Mouse (Mus musculus) cerebellum, adult 11-12 months (tissue): Measurements from ENCODE around the gene Olfr10.
"Not testable (repeated sequence)": the region's sequence is repeated elsewhere in the genome, so short reads cannot be mapped to it uniquely, and the experiment has no call there.

Experiments used
- DNase-seq: peaks from one replicate; pipeline ENCODE4 v3.0.0; 2022

Olfr10 gene

DNA sequence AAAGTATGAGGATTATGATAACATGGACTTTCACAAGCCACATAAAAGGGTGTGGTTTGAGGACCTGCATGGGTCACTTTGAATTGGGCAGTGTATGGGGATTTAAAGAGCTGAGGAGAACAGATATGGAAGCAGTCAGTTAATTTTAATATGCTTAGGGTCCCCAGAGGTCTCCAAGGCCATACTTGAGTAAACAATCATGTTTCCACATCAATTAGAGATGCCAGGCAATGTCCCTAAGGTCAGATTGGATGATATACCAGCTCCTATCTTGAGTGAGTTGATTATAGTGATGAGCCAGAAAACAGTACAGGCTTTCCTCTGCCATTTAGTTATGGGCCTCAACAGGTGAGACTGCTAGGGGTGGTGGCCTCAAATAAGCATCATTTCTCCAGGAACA is at the start of gene Olfr10:
Olfr10 (plus strand) TSS at position 301 of the 400 bp plus-strand sequence.
- no peak for DNase-seq

GRCm38 (mm10) chr11:49259296-49259695 is 45.2 kb upstream of the Olfr10 start:
- DNase-seq = no peak

GRCm38 (mm10) chr11:49259829-49260228 is 44.7 kb upstream of the Olfr10 start:
- DNase-seq = no peak

DNA sequence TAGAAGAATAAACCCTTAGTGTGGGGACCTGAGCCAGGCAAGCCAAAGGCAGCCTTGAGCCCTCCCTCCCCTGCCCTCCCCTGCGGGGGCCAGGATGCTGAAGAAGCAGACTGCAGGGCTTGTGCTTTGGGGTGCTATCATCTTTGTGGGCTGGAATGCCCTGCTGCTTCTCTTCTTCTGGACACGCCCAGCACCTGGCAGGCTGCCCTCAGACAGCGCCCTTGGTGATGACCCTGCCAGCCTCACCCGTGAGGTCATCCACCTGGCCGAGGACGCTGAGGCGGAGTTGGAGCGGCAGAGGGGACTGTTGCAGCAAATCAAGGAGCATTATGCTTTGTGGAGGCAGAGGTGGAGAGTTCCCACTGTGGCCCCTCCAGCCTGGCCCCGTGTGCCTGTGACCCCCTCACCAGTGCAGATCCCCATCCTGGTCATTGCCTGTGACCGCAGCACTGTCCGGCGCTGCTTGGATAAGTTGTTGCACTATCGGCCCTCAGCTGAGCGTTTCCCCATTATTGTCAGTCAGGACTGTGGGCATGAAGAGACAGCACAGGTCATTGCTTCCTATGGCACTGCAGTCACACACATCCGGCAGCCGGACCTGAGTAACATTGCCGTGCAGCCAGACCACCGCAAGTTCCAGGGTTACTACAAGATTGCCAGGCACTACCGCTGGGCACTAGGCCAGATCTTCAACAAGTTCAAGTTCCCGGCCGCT is 43.8 kb upstream of the Olfr10 start:
- DNase-seq = no peak

- DNase-seq = no peak
These were observed 43.2 kb upstream of the Olfr10 start for GRCm38 (mm10) chr11:49261313-49261855.

- no peak for DNase-seq
These were observed 42.3 kb upstream of the Olfr10 start for GRCm38 (mm10) chr11:49262286-49262685.

- no peak for DNase-seq
These were observed 41.4 kb upstream of the Olfr10 start for GRCm38 (mm10) chr11:49263149-49263548.

GRCm38 (mm10) chr11:49264081-49264480 is 40.5 kb upstream of the Olfr10 start:
- DNase-seq = no peak

DNA sequence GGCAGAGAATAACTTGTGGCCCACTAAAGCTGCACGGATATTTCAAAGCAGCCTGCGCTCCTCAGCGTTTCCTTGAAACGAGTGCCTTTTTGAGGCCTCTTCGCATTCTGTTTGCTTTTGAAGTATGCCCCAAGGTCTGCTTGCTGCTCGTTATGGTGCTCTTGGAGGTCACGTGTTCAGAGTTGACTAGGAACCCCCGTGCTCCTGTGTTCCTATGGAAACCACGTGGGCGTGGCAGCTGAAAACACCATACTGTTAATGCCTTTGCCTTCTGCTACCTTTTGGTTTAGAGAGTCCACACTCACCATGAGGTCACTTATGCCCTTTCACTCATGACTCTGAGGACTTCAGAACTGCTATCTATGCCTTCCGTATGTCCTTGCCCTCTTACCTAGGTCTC is 39.9 kb upstream of the Olfr10 start:
- no peak for DNase-seq

DNA sequence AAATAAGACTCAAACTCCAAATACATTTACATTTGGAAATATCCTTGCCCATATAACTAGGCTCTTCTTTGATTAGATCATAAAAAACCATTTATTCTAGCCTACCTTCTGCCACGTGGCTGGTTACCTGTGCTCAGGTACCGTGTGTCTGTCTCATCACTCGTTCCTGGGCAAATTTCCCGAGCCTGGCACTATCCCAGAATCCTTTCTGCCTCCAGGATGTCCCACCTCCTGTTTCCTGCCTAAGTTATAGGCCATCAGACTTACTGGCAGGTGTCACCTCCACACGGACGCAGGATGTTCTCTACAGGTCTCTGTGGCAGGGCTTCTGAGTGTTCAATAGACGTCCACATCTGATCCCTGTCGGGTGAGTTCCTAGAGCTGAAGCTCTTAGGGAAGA is 39.4 kb upstream of the Olfr10 start:
- DNase-seq = no peak

GRCm38 (mm10) chr11:49266671-49267070 is 37.9 kb upstream of the Olfr10 start:
- DNase-seq = no peak

DNA sequence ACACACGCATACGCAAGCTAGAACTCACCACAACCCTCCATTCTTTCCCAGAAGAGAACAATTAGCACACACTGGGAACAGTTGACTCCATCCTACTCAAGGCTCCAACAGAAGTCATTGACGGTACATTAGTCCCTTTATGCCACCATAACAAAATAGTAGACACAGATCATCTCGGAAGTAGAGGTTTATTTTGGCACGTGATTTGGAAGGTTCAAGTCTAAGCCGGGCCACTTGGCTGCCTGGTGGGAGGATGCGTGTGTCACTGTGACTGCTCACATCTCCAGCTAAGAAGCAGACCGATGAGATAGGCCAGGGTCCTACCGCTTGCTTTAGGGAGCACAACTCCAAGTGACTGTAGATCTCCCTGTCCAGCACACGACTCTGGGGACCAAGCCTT is 37.2 kb upstream of the Olfr10 start:
- no peak for DNase-seq

GRCm38 (mm10) chr11:49267970-49268579 is 36.5 kb upstream of the Olfr10 start:
- no peak for DNase-seq

GRCm38 (mm10) chr11:49269761-49270160 is 34.8 kb upstream of the Olfr10 start:
- no peak for DNase-seq

GRCm38 (mm10) chr11:49270368-49270767 is 34.2 kb upstream of the Olfr10 start:
- DNase-seq = no peak

DNA sequence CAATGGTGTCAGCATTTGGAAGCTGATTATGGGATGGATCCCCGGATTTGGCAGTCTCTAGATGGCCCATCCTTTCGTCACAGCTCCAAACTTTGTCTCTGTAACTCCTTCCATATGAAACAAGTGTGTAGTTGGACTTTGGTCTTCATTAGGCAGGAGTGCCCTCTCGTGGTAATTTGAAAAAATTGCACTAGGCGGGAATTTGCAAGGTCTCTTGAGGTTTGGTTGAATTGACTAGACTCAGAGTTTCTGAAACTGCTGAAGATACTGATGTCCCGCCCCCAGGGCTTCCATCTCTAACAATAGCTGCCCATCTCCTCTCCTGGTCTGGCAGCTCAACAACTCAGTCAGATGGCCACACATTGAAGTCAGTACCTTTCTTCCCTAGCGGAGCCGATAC is 33.2 kb upstream of the Olfr10 start:
- no peak for DNase-seq

GRCm38 (mm10) chr11:49273834-49274519 is 30.6 kb upstream of the Olfr10 start:
- no peak for DNase-seq

- DNase-seq = no peak
These were observed 26.3 kb upstream of the Olfr10 start, which contains the start of gene Olfr1393 for GRCm38 (mm10) chr11:49278222-49278621. Gene Olfr1393, plus strand, starts transcription at chr11:49278304.

DNA sequence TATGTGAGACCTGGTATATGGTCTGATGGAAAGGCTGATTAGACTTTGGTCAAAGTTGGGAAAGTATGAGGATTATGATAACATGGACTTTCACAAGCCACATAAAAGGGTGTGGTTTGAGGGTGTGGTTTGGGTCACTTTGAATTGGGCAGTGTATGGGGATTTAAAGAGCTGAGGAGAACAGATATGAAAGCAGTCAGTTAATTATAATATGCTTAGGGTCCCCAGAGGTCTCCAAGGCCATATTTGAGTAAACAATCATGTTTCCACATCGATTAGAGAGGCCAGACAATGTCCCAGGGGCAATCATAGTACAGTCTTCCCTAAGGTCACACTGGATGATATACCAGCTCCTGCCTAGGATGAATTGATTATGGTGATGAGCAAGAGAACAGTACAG is 19.6 kb upstream of the Olfr10 start, which contains the start of gene Olfr1392:
Olfr1392 (plus strand) TSS at position 301 of the 400 bp plus-strand sequence.
- not testable (repeated sequence) for DNase-seq

DNA sequence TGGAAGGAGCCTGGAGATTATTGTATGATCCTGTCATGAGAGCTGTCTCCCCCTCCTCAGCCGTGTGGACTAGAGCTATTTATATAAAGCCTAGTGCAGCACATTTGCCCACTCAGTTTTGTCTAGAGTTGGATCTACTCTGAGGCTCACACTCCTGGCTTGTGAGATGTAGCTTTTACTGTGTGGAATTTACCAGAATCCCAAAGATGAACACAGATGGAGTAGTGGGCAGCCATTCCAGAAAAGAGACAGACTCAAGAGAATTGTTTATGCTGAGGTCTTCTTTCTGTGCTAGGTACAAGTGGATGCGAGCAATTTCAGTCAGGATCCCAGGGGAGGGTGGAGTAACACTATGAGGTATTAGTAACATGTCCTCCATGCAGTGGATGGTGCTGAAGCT is 17.3 kb upstream of the Olfr10 start:
- DNase-seq = no peak

DNA sequence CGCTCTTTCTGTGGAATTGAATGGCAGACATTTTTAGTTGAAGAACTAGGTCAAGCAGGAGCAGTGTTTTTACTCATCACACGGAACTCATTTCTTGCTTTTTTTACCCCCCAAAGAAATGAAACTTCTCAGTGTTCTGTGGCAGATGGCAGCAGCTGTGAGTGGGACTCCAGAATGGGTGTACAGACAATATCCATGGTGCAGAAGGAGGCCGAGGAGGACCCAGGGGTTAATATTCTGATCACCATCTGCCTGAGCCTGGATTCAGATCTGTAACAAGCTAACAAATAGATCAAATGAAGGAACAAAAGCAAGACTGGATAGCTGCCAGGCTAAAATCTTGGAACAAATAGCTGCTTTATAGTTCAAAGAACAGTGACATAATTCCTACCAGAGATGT is 11.8 kb upstream of the Olfr10 start:
- no peak for DNase-seq

DNA sequence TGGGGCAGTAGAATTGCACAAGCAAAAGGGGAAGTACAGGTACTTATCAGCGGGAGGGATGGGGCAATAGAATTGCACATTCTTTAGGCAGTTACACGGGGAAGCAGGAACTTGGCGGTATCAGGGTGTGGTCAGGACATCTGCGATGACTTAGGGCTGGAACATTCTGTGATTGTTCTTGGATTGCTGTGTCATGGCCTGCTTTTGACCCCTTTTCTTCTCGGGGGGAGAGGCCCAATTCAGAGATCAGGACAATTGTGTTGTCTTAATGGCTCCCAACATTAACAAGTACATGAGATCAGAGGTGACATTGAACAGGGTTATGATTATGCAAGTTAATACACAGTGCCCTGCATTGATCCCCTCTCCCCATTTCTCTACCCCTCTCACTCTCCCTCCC is 4.0 kb downstream of the Olfr10 start:
- DNase-seq = not testable (repeated sequence)

GRCm38 (mm10) chr11:49322442-49322841 is 17.9 kb downstream of the Olfr10 start, which contains the start of gene Olfr1391:
Gene Olfr1391, plus strand, starts transcription at chr11:49322742.
- DNase-seq = no peak

DNA sequence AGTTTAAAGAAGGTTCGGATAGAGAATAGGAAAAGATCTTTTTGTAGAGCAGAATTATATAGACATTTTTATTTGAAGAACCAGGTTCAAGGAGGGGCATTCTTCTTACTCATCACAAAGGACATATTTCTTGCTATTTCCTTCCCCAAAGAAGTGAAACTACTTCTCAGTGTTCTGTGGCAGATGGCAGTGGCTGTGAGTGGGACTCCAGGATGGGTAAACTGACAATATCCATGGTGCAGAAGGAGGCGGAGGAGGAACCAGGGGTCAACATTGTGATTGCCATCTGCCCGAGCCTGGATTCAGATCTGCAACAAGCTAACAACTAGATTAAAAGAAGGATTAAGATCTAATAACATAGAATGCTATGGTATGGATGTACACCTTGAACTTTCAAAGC is 22.2 kb downstream of the Olfr10 start:
- no peak for DNase-seq
